Mouse (Mus musculus): ENCODE measurements at regions not wholly inside any gene's neighbourhood (a gene's known extent, or its start where the extent isn't known, plus 50 kb on each side); places are given as distances from the start of the nearest gene placed in this dataset.
A peak's percentile ranks its signal among the peaks of the same experiment; 100 is the strongest.

GRCm38 (mm10) chr15:51255203-51255615 is 2629.5 kb upstream of the Gm7489 start:
- Histone ChIP-seq H3K9ac (ENCODE audit: low read depth, low read length) (no peak overlapping the region), H3K27me3 (ENCODE audit: control insufficient read depth, insufficient read depth, low read length) (no peaks in the 10 kb centered on the region), H3K36me3 (ENCODE audit: control insufficient read depth, insufficient read depth, low read length) (no peaks in the 10 kb centered on the region), H3K27ac (ENCODE audit: low read depth, low read length) (no peak overlapping the region), H3K9me3 (replicated peaks; ENCODE audit: control insufficient read depth, low read length) (no peaks in the 10 kb centered on the region), H3K4me1 (ENCODE audit: control insufficient read depth, insufficient read depth, low read length) (no peaks in the 10 kb centered on the region), H3K4me2 (no peak overlapping the region), H3K4me3 (ENCODE audit: low read depth, low read length) (no peak overlapping the region)
- ATAC-seq (replicated peaks; ENCODE audit: insufficient number of reproducible peaks, low FRiP score, low TSS enrichment), result no peak

- Histone ChIP-seq H3K27me3 (ENCODE audit: control insufficient read depth, insufficient read depth, low read length) (no peaks in the 10 kb centered on the region), H3K27ac (ENCODE audit: low read depth, low read length) (no peak overlapping the region), H3K4me2 (no peak overlapping the region), H3K36me3 (ENCODE audit: control insufficient read depth, insufficient read depth, low read length) (no peaks in the 10 kb centered on the region), H3K4me1 (ENCODE audit: control insufficient read depth, insufficient read depth, low read length) (no peaks in the 10 kb centered on the region), H3K4me3 (ENCODE audit: low read depth, low read length) (no peak overlapping the region), H3K9ac (ENCODE audit: low read depth, low read length) (no peak overlapping the region), H3K9me3 (replicated peaks; ENCODE audit: control insufficient read depth, low read length) (no peaks in the 10 kb centered on the region)
- 71% methylated on average over 3 of the region's 3 CpGs for WGBS (ENCODE audit: insufficient replicate concordance)
- ATAC-seq (replicated peaks; ENCODE audit: insufficient number of reproducible peaks, low FRiP score, low TSS enrichment), result no peak
These were observed 2628.0 kb upstream of the Gm7489 start for GRCm38 (mm10) chr15:51256681-51257080.

GRCm38 (mm10) chr15:51264599-51265163 is 2620.0 kb upstream of the Gm7489 start:
- no peak overlapping the region for H3K4me2 ChIP-seq
- H3K4me1 ChIP-seq (ENCODE audit: control insufficient read depth, insufficient read depth, low read length), result no peaks in the 10 kb centered on the region
- no peaks in the 10 kb centered on the region for H3K9me3 ChIP-seq (replicated peaks; ENCODE audit: control insufficient read depth, low read length)
- no peak overlapping the region for H3K9ac ChIP-seq (ENCODE audit: low read depth, low read length)
- 58% methylated on average over 5 of the region's 5 CpGs for WGBS (ENCODE audit: insufficient replicate concordance)
- no peaks in the 10 kb centered on the region for H3K36me3 ChIP-seq (ENCODE audit: control insufficient read depth, insufficient read depth, low read length)
- ATAC-seq (replicated peaks; ENCODE audit: insufficient number of reproducible peaks, low FRiP score, low TSS enrichment), result no peak
- no peak overlapping the region for H3K4me3 ChIP-seq (ENCODE audit: low read depth, low read length)
- H3K27ac ChIP-seq (ENCODE audit: low read depth, low read length), result no peak overlapping the region
- H3K27me3 ChIP-seq (ENCODE audit: control insufficient read depth, insufficient read depth, low read length), result no peaks in the 10 kb centered on the region

- Histone ChIP-seq H3K27me3 (ENCODE audit: control insufficient read depth, insufficient read depth, low read length) (no peaks in the 10 kb centered on the region), H3K36me3 (ENCODE audit: control insufficient read depth, insufficient read depth, low read length) (no peaks in the 10 kb centered on the region), H3K27ac (ENCODE audit: low read depth, low read length) (no peak overlapping the region), H3K9ac (ENCODE audit: low read depth, low read length) (no peak overlapping the region), H3K4me2 (no peak overlapping the region), H3K4me1 (ENCODE audit: control insufficient read depth, insufficient read depth, low read length) (no peaks in the 10 kb centered on the region), H3K9me3 (replicated peaks; ENCODE audit: control insufficient read depth, low read length) (no peaks in the 10 kb centered on the region), H3K4me3 (ENCODE audit: low read depth, low read length) (no peak overlapping the region)
- WGBS (ENCODE audit: insufficient replicate concordance), result 60% methylated on average over 1 of the region's 1 CpGs
- no peak for ATAC-seq (replicated peaks; ENCODE audit: insufficient number of reproducible peaks, low FRiP score, low TSS enrichment)
These were observed 2618.7 kb upstream of the Gm7489 start for GRCm38 (mm10) chr15:51265971-51266370.

- Histone ChIP-seq H3K9ac (ENCODE audit: low read depth, low read length) (no peak overlapping the region), H3K4me2 (no peak overlapping the region), H3K4me3 (ENCODE audit: low read depth, low read length) (no peak overlapping the region), H3K27me3 (ENCODE audit: control insufficient read depth, insufficient read depth, low read length) (no peaks in the 10 kb centered on the region), H3K27ac (ENCODE audit: low read depth, low read length) (no peak overlapping the region), H3K9me3 (replicated peaks; ENCODE audit: control insufficient read depth, low read length) (no peaks in the 10 kb centered on the region), H3K36me3 (ENCODE audit: control insufficient read depth, insufficient read depth, low read length) (no peaks in the 10 kb centered on the region), H3K4me1 (ENCODE audit: control insufficient read depth, insufficient read depth, low read length) (no peaks in the 10 kb centered on the region)
- 79% methylated on average over 9 of the region's 9 CpGs for WGBS (ENCODE audit: insufficient replicate concordance)
- no peak for ATAC-seq (replicated peaks; ENCODE audit: insufficient number of reproducible peaks, low FRiP score, low TSS enrichment)
These were observed 2612.9 kb upstream of the Gm7489 start for GRCm38 (mm10) chr15:51271632-51272312.

GRCm38 (mm10) chr15:51285334-51285733 is 2599.4 kb upstream of the Gm7489 start:
- Histone ChIP-seq H3K4me1 (ENCODE audit: control insufficient read depth, insufficient read depth, low read length) (no peaks in the 10 kb centered on the region), H3K9me3 (replicated peaks; ENCODE audit: control insufficient read depth, low read length) (no peaks in the 10 kb centered on the region), H3K4me3 (ENCODE audit: low read depth, low read length) (no peak overlapping the region), H3K36me3 (ENCODE audit: control insufficient read depth, insufficient read depth, low read length) (no peaks in the 10 kb centered on the region), H3K4me2 (no peak overlapping the region), H3K27ac (ENCODE audit: low read depth, low read length) (no peak overlapping the region), H3K27me3 (ENCODE audit: control insufficient read depth, insufficient read depth, low read length) (no peaks in the 10 kb centered on the region), H3K9ac (ENCODE audit: low read depth, low read length) (no peak overlapping the region)
- 74% methylated on average over 2 of the region's 2 CpGs for WGBS (ENCODE audit: insufficient replicate concordance)
- ATAC-seq (replicated peaks; ENCODE audit: insufficient number of reproducible peaks, low FRiP score, low TSS enrichment), result no peak

GRCm38 (mm10) chr15:51286352-51286751 is 2598.4 kb upstream of the Gm7489 start:
- H3K4me2 ChIP-seq, result no peak overlapping the region
- H3K27me3 ChIP-seq (ENCODE audit: control insufficient read depth, insufficient read depth, low read length), result no peaks in the 10 kb centered on the region
- no peak overlapping the region for H3K9ac ChIP-seq (ENCODE audit: low read depth, low read length)
- no peaks in the 10 kb centered on the region for H3K4me1 ChIP-seq (ENCODE audit: control insufficient read depth, insufficient read depth, low read length)
- no peak for ATAC-seq (replicated peaks; ENCODE audit: insufficient number of reproducible peaks, low FRiP score, low TSS enrichment)
- H3K9me3 ChIP-seq (replicated peaks; ENCODE audit: control insufficient read depth, low read length), result no peaks in the 10 kb centered on the region
- 77% methylated on average over 3 of the region's 3 CpGs for WGBS (ENCODE audit: insufficient replicate concordance)
- H3K36me3 ChIP-seq (ENCODE audit: control insufficient read depth, insufficient read depth, low read length), result no peaks in the 10 kb centered on the region
- H3K4me3 ChIP-seq (ENCODE audit: low read depth, low read length), result no peak overlapping the region
- H3K27ac ChIP-seq (ENCODE audit: low read depth, low read length), result no peak overlapping the region

- H3K27me3 ChIP-seq (ENCODE audit: control insufficient read depth, insufficient read depth, low read length), result no peaks in the 10 kb centered on the region
- WGBS (ENCODE audit: insufficient replicate concordance), result 57% methylated on average over 9 of the region's 9 CpGs
- no peaks in the 10 kb centered on the region for H3K4me1 ChIP-seq (ENCODE audit: control insufficient read depth, insufficient read depth, low read length)
- H3K9me3 ChIP-seq (replicated peaks; ENCODE audit: control insufficient read depth, low read length), result no peaks in the 10 kb centered on the region
- no peak overlapping the region for H3K4me3 ChIP-seq (ENCODE audit: low read depth, low read length)
- H3K27ac ChIP-seq (ENCODE audit: low read depth, low read length), result no peak overlapping the region
- H3K36me3 ChIP-seq (ENCODE audit: control insufficient read depth, insufficient read depth, low read length), result no peaks in the 10 kb centered on the region
- H3K9ac ChIP-seq (ENCODE audit: low read depth, low read length), result no peak overlapping the region
- no peak overlapping the region; the same call in 1 of the 2 replicates for H3K4me2 ChIP-seq
- ATAC-seq (replicated peaks; ENCODE audit: insufficient number of reproducible peaks, low FRiP score, low TSS enrichment), result no peak
These were observed 2595.7 kb upstream of the Gm7489 start for GRCm38 (mm10) chr15:51288911-51289432.

- Histone ChIP-seq H3K9me3 (replicated peaks; ENCODE audit: control insufficient read depth, low read length) (no peaks in the 10 kb centered on the region), H3K27ac (ENCODE audit: low read depth, low read length) (no peak overlapping the region), H3K27me3 (ENCODE audit: control insufficient read depth, insufficient read depth, low read length) (no peaks in the 10 kb centered on the region), H3K4me3 (ENCODE audit: low read depth, low read length) (0 out of 2 replicates have a peak overlapping the region, but pooled peaks have one; percentile 10), H3K36me3 (ENCODE audit: control insufficient read depth, insufficient read depth, low read length) (no peaks in the 10 kb centered on the region), H3K4me2 (peak overlapping the region; percentile 45), H3K9ac (ENCODE audit: low read depth, low read length) (no peak overlapping the region), H3K4me1 (ENCODE audit: control insufficient read depth, insufficient read depth, low read length) (no peaks in the 10 kb centered on the region)
- no peak for ATAC-seq (replicated peaks; ENCODE audit: insufficient number of reproducible peaks, low FRiP score, low TSS enrichment)
- WGBS (ENCODE audit: insufficient replicate concordance), result 39% methylated on average over 9 of the region's 9 CpGs
These were observed 2594.8 kb upstream of the Gm7489 start for GRCm38 (mm10) chr15:51289916-51290315.
